Mouse (Mus musculus) mouse trophoblast stem cell (cell line): Measurements from ENCODE around the gene Psors1c2.

ENCODE experiments used
- in situ Hi-C, 2 experiments: fragments of 300-500 bp; cut with MseI, MboI; formaldehyde crosslinking; loops; 2 replicates in 1 of 2; 3 replicates in 1 of 2; pipeline ENCODE4 v1.15.1; 2025

Gene Psors1c2

DNA sequence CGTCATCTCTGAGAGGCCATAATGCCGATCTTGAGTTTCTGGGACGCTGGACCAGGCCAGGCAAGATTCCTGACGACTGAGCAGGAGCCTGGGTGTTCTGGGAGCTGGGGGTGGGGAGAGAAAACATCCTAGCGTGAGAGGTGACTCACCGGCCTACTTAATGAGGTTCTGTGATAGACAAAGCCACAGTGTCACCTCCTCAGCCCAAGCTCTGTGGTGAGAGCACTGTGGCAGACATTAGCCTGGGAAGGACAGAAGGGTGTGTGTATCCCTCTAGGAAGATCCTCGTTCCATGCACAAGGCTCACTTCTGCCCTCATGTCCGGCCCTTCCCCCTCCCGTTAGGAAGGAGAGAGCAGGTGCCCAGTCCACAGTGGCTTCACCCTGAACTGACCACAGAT is 24.4 kb downstream of the Psors1c2 start:
- in situ Hi-C loops: no loop called here

DNA sequence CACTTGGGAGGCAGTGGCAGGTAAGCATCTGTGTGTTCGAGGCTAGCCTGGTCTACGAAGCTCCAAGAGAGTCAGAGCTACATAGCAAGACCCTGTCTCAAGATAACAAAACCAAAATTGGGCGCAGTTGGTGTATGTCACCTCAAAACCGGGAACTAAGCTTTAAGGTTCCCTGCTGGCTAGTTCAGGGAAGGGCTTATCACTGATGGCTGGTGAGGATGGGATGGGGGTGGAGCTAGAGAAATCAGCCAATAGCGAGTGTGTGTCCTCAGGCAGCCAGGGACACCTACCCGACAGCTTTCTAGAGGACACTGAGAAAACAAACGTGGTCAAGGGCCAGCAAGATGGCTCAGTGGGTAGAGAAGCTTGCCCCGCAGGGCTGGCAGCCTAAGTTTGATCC is 25.2 kb downstream of the Psors1c2 start:
- in situ Hi-C loops: no loop called here

DNA sequence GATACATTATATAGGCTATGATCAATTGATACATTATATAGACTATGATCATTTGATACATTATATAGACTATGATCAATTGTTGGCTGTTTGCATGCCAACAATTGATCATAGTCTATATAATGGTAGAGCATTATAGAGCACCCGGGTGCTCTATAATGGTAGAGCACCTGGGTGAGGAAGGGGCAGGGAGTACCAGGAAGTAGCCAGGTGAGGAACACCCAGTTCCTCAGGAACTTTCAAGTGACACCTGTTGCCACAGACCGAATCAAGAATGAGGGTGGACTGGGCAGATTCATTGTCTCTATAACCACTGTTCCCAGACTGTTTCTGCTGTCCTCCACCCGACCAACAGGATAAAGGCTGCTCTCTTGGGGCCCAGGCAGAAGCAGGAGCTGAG is 34.1 kb downstream of the Psors1c2 start, which contains the start of gene 2300002M23Rik:
2300002M23Rik (plus strand) TSS at position 301 of the 400 bp plus-strand sequence.
- in situ Hi-C loops: no loop called here

DNA sequence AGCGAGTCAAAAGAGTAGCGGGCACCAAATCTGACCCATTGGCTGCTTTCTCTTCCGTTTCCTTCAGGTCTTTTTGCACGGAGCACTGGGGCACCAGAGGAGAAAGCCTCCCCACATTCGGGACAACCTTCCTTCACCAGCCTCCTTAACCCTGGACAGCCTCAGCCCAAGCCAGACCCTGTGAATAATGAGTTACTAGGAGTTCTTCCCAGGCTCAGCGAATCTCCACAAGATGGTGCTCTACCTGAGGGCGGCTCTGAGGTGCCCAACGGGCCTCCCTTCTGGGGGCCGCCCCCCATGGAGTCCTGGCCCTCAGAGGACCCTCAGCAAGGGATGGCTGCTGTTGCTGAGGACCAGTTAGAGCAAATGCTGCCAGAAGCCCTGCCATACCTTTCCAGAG is 34.8 kb downstream of the Psors1c2 start:
- in situ Hi-C loops: no loop called here

- in situ Hi-C loops: no loop called here
Measured at GRCm38 (mm10) chr17:35569091-35569944, 36.3 kb downstream of the Psors1c2 start.

GRCm38 (mm10) chr17:35570836-35571235 is 37.8 kb downstream of the Psors1c2 start:
- in situ Hi-C loops: no loop called here

DNA sequence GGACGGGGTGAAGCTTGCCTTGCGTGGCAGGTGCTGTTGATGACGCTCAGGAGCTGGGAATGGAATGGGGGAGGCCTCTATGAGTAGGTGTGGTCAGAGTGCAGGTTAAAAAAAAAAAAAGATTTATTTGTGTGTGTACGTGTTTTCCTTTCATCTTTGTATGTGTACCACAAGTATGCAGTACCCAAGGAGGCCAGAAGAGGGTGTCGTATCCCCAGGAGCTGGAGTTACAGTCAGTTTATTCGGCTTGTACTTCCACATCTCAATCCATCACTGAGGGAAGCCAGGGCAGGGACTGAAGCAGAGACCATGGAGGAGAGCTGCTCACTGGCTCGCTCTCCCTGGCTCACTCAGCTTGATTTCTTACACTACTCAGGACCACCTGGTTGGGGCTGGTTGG is 38.5 kb downstream of the Psors1c2 start:
- in situ Hi-C loops: no loop called here

- in situ Hi-C loops: no loop called here
Measured at GRCm38 (mm10) chr17:35578211-35578610, 45.2 kb downstream of the Psors1c2 start.

DNA sequence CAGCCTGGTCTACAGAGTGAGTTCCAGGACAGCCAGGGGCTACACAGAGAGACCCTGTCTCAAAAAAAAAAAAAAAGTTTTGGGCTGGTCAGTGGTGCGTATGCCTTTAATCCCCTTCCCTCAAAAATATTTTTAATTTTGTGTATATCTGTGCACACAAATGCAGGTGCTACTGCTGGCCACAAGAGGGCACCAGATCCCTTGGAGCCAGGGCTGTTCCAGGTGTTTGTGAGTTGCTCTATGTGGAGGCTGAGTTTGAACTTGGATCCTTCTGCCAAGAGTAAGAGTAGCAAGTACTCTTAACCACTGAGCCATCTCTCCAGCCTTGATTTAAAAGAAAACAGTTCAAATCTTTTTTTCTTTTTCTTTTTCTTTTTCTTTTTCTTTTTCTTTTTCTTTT is 49.9 kb downstream of the Psors1c2 start:
- in situ Hi-C loops: loop anchor here in 1 of 2 experiments (5.0 kb wide), 1 partner anchor 154 kb away; no protein-coding TSS in a partner anchor
